Mouse (Mus musculus) G1E (cell line): ENCODE data around the gene Zfp369.

Experiments
- CTCF ChIP-seq: IDR thresholded peaks from 2 replicates; pipeline ENCODE4 v1.5.1; 2012; ENCODE audit warnings: low read depth, low read length, inconsistent platforms, mixed read lengths
- GATA1 ChIP-seq: IDR thresholded peaks from 2 replicates; pipeline ENCODE4 v1.6.1; 2012; ENCODE audit warnings: borderline replicate concordance, low read length, inconsistent platforms, mixed read lengths
- GATA2 ChIP-seq: IDR thresholded peaks from 2 replicates; pipeline ENCODE4 v1.6.1; 2012; ENCODE audit warnings: low read depth, low read length, inconsistent platforms, borderline replicate concordance

GRCm38 (mm10) chr13:65242319-65242787 lies 36.3 kb upstream of the Zfp369 start:
- TF ChIP-seq CTCF (no peak), GATA2 (no peak), GATA1 (no peak)
